Mouse (Mus musculus) gastrocnemius, adult 8-10 months (tissue): ENCODE measurements at regions not wholly inside any gene's neighbourhood (a gene's known extent, or its start where the extent isn't known, plus 50 kb on each side); places are given as distances from the start of the nearest gene placed in this dataset.
A peak's percentile ranks its signal among the peaks of the same experiment; 100 is the strongest.

ENCODE experiments used
- DNase-seq, 2 experiments: peaks; one replicate each; pipeline ENCODE4 v3.0.0; 2022; ENCODE audit warnings: low spot score in 2 of 2

DNA sequence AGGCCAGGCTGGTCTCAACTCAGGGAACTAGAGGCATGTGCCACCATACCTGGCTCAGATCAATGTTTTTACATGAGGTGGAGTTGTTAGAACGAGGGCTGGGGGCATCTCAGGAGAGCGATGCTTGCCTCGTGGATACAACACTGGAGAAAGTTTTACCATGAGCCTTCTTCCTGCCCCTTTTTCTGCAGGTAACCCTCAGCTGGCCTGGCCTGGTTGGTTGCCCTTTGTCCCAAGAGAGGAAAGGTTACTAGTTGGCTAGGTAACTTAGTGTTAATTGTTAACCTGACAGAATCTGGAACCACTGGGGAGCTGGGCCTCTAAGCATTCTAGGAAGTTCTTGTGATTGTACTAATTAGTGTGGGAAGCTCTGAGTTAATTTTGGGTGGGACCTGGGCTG is 81.0 kb upstream of the Sertad2 start:
- no peak for DNase-seq

DNA sequence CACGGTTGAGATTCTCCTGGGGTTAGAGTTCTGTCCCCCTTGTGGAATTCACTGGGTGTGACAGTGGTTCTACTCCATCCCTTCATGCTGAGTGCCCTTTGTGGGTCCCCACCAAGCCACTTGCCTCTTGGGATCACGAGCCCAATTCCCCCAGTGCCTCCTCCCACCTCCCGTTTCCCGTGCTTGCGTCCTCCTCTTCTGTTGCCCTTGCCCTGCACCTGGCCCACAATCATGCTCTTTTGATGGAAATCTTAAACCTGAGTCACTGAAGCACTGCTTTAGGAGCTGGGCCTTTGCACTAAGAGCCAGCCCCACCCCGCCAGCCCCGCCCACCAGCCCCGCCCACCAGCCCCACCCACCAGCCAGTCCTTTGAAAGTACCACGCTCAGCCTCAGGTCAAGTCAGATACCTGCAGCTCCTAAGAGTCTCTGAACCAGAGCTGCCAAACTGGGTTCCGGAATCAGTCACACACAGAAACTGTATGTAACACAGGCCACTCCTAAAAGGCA is 79.8 kb upstream of the Sertad2 start:
- DNase-seq, result no peak

DNA sequence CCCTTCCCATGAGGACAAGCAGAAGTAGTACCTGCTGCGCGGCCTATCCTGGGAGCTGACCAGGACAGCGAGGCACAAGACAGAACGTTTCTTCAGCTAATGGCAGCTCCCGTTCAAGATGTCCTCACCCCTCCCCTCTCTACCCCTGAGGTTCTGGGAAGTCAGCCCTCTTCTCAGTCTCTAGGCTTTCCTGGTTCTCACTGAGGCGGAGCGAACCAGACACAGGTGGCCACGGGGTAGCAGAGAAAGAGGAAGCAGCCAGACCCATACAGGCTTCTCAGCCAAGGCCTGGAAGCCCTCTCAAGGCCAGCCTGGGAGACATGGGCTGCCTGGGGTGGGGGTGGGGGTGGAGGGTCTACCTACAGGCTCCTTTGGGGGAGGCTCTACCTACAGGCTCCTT is 78.5 kb upstream of the Sertad2 start:
- DNase-seq, result no peak

DNA sequence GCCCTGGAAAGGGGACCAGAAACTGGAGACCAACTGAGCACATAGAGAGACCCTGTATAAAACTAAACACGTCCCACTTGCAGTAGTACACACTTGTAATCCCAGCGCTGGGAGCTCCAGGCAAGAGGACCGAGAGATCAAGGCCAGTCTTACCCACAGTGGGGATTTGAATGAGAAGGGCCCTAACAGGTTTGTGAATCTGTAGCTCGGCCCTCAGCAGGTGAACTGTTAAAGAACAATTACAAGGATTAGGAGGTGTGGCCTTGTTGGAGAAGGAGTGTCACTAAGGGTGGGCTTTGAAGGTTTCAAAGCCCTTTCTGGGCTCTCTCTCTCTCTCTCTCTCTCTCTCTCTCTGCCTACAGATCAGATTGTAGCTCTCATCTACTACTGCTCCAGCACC is 76.5 kb upstream of the Sertad2 start:
- no peak for DNase-seq

DNA sequence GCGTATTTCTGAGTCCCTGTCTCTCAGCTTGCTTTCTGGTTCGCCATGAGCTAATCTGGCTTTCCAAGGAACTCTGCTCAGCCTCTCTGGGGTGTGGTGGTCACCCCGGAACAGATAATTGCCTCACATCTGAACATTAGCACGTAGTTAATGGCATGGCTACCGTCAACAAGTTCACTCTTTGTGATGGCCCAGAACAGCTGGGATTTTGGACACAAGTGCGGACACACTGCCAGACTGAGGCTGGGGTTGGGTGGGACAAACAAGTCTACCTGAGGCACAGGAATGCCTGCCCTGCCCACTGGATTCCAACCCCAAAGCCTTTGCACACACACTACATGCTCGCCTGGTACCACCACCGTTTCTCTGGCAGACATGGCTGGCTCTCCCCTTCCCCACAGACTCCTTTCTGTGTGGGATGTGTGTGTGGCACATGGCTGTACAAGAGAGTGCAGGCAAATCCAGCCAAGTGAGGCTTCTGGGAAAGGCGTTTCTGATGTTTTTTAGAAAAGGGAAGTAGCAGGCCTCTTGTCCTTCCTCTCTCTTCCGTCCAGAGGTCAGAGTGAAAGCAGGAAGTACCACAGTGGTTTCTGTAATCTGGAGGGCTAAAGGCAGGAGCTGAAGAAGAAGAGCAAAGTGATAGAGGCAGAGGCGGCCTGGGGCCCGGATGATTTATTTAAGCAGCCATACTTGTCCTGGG is 74.6 kb upstream of the Sertad2 start:
- DNase-seq, result no peak

GRCm38 (mm10) chr11:20469368-20469767 is 73.7 kb upstream of the Sertad2 start:
- DNase-seq, result no peak

DNA sequence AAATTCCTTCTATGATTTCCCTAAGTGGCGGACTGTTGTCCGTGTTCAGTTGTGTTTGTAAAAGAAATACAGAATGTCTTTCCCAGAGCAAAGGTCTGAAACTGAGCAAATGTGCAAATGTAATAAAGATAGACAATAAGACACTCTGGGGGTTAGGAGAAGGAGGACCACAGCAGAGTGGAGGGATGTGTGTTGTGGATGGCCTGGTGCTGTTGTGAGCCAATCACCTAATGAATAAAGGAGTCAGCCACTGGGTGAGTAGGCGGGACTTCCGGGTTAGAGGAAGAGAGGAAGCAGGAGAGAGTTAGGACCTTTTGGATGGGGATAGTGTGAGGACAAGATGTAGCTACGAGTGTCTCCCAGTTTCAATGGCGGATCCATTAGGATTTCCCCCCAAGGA is 72.7 kb upstream of the Sertad2 start:
- no peak for DNase-seq

DNA sequence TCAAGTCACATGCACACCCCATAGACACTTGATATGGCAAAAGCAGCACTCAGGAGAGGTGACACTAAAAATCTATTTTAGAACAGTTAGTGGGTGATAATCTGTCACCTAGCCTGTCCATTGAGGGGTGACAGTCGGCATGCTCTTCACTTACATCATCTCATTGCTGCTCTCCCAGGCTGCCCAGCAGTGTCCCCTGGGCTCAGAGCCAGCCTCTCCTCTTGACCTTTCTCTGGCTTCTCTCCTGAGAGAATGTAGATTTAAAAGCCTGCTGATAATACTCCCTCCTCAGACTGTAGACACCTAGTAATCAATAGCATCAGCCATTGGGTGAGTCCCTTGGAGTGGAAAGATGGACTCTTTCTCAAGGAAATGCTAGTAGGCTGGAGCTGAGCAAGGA is 70.7 kb upstream of the Sertad2 start:
- no peak for DNase-seq

DNA sequence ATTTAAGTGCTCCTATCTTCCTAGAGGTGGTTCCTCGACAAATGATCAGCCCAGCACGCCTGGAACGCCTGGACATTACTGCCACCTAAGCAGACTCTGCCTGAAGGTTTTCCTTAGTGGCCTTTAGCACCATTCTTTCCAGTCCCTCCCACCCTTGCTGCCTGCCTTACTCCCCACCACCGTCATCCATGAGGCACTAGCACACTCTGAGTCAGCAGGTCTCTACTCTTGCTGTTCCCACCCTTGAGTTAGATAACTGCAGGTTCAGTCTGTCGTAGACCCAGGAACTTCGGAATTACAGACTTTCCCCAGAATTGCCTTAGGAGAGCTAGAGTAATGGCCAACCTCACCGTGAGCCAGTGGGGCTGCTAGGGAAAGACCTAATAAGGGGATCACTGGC is 67.4 kb upstream of the Sertad2 start:
- DNase-seq, result no peak

DNA sequence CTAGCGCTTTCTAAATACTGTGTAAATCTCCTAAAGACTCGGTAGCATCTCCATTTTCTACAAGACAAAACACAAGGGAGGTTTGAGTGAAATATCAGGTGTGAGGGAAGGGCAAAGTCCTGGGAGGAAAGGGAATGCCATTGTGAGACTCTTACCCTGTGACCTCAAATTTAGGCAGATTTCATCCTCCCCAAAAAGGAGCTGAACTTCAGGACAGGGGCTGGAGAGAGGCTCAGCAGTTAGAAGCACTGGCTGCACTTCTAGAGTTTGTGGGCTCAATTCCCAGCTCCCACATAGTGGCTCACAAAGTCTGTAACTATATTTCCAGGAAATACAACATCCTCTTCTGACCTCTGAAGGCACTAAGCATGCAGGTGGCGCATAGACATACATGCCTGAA is 66.6 kb upstream of the Sertad2 start:
- DNase-seq, result no peak

DNA sequence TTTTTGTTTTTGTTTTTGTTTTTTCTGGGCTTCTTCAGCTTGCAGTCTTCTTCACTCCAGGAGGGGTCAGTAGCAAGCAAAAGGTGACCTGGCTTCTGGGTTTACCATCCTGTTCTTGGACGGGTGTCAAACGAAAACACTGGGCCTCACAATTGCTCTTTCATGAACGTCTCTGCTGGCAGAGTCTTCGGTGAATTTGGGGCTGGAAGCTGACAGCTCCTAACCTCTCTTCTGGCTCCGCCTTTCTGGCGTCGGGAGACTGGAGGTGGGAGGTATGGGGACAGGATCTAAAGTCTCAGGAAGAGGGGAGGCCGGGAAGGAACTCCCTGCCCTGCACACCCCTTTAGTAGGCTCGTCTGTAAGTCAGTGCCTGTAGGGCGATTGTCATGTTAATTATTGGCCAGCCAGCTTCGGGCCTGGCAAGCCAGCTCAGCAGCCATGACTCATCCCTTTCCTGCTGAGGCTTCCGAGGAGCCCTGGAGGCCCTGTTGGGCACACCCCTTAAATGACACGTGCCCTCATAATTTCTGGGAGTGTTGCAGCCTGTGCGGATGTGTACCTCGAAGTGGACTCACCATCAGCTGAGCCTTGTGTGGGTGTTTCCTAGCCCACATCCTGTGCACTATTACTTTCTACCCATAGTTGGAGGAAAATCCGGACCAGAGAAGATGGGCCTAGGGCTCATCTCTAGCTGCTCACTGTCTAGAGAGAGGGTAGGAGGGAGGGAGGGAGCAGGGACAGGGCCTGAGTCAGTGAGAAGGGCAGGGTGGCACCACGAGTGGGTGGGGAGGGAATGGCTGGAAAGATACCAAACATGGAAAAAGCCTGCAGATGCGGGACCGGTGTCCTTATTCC is 65.6 kb upstream of the Sertad2 start:
- DNase-seq, result peak; percentile 31 to 44

- no peak for DNase-seq
Observed at GRCm38 (mm10) chr11:20480632-20481031, 62.4 kb upstream of the Sertad2 start.

DNA sequence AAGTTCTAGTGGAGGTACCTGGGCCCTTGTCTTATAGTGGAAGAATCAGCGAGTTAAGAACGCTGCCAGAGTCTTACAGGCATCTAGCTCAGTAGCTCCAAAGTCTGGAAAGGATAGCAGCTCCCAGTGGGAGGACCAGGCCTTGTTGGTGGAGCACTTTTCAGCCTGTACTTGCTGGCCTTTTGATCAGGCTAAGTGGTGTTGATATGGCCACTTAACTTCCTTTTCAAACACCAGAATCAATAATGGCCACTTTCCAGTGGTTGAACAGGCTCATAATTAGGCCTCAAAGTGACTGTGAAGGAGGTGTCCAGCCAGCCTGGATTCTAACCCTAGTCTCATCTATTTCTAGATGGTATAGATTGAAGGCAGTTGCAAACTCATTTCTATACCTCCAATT is 57.7 kb upstream of the Sertad2 start:
- no peak for DNase-seq
